Mouse (Mus musculus): Measurements from ENCODE around the gene Sept1. TPM values are rescaled to one million over a fixed set of nuclear protein-coding genes. Genes with fewer than 3 reads are reported as not detected.

Gene Sept1
- total RNA-seq (2023) = 1 to 10 TPM; 5.4 to 5.5 TPM

DNA sequence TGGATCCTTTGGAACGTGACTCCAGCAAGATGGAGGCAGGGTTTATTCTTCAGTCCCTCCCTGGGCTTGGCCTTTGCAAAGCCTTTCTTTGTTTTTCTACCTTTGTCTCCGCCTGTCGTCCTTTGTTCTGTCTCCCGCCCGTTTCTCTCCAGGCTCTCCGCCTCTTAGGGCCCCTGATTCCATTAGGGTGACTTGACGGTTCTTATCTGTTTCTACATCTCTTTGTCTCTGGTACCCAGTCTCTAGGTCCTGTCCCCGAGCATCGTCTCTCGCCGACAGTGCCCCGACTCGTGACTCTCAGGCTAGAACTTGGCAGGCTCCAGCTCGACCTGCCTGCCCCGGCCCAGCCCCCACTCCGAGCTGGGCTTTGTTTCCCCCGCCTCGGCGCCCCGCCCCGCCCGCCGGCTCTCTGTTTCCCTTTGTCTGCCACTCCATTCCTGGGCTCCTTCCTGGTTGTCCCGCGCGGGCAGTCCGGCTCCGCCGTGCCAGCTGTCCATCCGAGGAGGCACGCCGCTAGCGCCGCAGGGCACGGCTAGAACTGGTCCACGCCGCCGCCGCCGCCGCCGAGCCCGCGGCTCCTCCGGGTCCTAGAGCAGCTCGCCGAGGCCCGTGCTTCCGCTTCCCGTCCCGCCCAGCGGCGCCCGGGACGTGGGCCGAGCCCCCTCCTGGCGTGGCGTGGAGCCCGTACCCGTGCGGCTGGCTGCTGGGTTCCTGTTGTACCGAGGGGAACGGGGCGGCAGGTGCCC lies at the start of gene Sept1, which contains the start of gene Zfp553:
Gene Sept1, minus strand, starts transcription at position 509 of the 746 bp plus-strand sequence.
Gene Zfp553, plus strand, starts transcription at position 440 of the 746 bp plus-strand sequence.

DNA sequence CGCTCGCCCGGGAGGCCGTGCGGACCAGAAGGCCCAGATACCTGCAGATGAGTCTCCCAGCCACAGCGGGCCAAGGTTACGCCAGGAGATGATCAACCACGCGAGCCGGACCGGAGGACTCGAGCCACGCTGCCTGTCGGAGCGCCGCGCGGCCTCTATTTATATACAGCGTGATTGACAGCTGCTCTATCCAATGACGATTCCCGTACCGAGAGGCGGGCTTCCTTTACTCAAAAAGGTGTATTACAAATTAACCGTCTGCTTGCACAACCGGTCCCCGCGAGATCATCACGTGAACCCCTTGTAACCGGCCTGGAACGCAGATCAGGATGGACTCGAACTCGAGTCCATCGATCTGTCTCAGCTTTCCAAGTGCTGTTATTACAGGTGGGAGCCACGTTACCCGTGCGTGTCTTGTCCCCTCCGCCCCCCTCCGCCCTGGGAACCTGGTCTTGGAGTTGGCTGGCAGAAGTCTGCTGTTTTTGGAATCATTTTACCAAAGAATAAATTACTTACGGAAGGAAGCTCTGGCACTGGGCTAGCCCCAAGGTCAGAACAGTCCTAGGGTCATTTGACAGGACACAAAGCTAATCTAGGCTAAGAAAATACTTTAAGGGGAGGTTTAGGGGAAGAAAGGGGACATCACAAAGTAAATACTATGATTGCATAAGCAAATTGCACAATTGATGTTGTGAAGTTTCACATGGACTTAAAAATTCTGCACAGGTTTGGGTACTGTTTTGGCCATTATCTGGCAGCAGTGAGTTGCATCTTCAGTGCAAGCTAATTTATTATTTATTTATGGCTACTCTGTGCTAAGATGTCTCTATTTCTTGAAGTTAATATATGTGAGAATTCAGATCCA lies 41.2 kb upstream of the Sept1 start, which contains the start of gene Sephs2:
Gene Sephs2, minus strand, starts transcription at position 131 of the 865 bp plus-strand sequence.

DNA sequence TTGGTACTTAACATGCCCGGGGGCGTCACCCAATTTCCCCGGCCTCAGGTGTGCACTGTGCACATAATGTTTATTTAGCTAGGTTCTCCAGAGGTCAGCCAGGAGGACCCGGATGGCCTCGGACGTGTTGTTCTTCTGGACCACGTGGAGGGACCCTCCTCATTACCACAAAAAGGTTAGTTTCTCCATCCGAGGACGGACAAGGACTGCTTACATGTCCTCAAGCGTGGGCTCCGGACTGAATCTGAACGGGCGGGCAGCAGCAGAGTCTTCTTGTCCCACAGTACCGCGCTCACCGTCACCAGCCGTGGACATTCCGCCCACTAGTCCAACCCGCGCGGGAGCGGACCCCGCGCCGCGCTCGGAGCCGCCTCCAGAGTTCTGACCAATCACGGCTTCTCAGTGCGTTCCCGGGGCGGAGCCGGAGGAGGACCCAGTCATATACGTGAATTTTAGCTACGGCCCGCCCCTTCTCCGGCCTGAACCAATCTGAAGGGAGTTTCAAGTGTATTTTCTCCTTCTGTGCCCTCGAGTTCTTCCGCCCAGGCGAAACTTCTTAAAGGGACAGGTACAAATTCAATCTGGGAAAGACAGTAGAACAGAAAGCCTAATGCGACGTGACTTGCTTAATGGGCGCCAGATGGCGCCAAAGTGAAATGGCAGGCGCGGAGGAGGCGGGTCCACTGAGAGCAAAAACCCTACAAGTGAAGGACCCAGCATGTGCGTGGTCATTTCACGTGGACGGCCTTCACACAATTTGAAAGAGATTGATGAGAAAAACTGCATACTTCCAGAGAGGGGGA lies 27.6 kb upstream of the Sept1 start, which contains the start of gene Dctpp1:
Gene Dctpp1, minus strand, starts transcription at position 401 of the 803 bp plus-strand sequence.

DNA sequence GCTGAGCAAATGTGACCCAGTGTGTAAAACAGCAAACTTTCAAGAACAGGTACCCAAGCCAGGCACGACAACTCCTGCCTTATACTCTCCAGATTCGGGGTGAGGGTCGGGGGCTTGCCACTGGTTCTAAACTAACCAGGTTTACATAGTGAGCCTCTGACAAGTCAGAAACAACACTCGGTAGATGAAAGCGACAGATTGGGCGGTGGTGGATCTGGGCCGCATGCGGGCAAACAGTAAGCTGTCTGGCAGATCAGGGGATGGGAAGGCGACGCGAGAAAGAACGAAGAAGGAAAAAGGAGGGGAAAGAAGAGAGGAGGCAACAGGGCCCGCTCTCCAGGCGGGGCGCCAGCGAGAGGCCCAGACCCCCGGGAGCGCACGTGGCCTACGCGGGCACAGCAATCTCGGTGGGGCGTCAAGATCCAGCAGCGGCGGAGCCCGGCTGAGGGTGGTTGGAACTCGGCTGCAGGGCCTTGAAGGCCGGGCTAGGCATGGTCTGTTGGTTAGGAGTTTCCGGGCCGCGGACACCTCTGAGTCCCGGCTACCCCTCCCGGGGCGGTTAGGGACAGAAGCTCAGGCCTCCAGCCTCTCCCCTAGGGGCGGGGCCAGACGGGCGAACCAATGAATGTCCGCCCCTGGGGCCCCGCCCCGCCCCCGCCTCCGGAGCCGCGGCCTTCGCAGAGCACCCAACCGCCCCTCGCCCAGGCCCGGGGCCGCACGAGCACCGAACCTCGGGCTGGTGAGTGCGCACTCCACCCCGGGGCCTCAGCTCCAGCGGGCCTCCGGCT lies 11.1 kb upstream of the Sept1 start, which contains the start of gene Zfp771:
Gene Zfp771, plus strand, starts transcription at position 405 of the 788 bp plus-strand sequence.

DNA sequence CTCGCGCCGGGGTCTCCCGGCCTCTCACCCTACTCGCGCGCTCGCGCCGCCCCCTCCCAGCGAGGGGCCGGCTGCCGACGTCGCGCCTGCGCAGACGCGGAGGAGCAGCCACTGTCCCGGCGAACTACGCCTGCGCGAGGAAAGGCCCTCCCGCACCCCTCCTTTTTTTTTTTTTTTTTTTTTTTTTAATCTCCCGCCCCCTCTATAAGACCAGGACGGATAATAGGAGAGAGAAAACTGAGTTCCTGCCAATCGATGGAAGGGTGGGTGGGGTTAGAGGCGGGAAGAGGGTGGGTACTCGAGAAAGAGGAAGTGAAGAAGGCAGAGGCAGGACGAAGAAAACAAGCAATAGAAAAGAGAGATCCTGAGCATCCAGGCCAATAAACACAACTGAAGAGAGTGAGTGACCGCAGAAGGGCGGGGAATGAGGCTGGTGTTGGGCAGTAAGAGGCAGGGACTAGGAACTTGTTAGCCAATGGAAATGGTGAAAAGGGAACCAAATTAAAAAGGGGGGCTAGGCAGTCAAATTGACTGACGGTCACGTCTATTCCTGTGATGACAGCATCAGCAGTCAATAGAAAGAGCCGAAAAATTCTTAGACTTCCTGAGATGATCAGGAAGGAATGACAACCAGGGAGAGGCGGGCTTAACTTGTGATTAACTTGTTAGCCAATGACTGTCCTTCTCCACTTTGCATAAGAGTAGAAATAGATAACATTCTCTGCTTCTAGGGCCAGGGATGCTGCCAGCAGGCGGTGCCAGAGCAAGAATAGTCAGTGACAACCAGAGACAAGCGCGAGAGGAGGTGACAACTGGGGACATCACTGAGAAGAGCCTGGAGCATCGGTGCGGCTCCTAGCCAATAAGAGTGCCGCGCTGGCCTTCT lies 24.1 kb downstream of the Sept1 start, which contains the start of gene Mylpf:
Gene Mylpf, plus strand, starts transcription at position 338 of the 886 bp plus-strand sequence.

DNA sequence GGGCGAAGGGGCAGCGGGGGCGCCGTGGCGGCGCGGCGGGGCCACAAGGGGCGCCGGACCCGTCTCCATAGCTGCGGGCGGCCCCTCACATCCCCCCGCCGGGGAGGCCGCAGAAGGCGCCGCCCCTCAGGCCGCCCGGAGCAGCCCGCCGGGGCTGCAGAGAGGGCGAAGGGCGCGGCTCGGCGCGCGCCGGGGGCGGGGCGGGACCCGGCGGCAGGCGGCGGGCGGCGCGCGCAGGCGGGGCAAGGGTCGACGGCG lies 24.7 kb downstream of the Sept1 start, which contains the start of gene Tbc1d10b:
Gene Tbc1d10b, minus strand, starts transcription at position 174 of the 258 bp plus-strand sequence.

DNA sequence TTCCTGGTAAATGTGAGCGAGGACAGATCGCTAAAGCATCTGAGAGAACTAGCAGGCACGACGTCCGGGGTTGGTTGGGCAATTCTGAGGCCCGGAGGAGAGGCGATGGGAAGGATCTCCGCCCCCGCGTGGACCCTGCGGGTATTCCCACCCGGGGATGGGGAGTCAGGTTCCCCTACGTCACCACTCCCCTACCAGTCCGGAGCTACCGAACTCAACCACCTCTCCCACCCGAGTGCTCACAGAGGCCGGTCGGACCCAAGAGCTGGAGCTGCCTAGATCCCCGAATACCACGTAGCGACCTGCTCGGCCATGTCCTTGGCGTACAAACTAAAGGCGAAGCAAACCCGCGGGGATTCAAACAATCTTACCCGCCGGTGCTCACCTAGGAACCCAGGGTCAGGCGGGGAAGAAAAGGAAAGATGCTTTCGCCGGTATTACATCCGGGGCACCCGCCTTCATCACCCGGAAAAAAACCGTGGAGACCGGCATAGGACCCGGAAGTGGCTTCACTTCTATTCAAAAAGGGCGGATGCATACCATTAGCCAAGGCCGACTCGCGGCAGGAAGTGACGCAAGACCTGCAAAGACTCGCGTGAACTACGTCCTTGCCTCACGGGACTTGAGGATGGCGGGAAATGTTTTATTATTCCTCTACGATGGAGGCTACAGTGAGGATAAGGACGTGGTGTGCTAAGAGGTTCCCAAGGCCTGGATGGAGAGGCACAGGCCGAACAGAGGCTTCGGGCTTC lies 37.2 kb downstream of the Sept1 start, which contains the start of gene Cd2bp2:
Gene Cd2bp2, minus strand, starts transcription at position 507 of the 752 bp plus-strand sequence.

Other genes starting within 250 kb of the Sept1 start
- 100 to 1,000 TPM; 116 to 123 TPM for gene Mvp, start 218.5 kb downstream of the Sept1 start, total RNA-seq (2023)
- gene Pagr1b, start 216.6 kb downstream of the Sept1 start, total RNA-seq (2023) = 1 to 10 TPM in 1 of 2 experiments, not detected in 1; 9.0 TPM
- gene Pagr1a, start 215.8 kb downstream of the Sept1 start, total RNA-seq (2023) = 10 to 100 TPM in 1 of 2 experiments, 1 to 10 TPM in 1; 2.2 to 14.5 TPM
- gene Gm42742, start 212.0 kb downstream of the Sept1 start, total RNA-seq (2023) = 10 to 100 TPM; 29.0 to 34.8 TPM
- gene Prrt2, start 211.9 kb downstream of the Sept1 start, total RNA-seq (2023) = 1 to 10 TPM; 1.3 TPM
- 100 to 1,000 TPM; 166 to 172 TPM for gene Maz, start 206.1 kb downstream of the Sept1 start, total RNA-seq (2023)
- gene Kif22, start 190.7 kb downstream of the Sept1 start, total RNA-seq (2023) = 1 to 10 TPM; 1.7 to 2.3 TPM
- under 1 TPM in 1 of 2 experiments, not detected in 1; 0.85 TPM for gene Zg16, start 145.8 kb downstream of the Sept1 start, total RNA-seq (2023)
- gene AI467606, start 141.8 kb downstream of the Sept1 start, total RNA-seq (2023) = 10 to 100 TPM; 64.8 to 66.9 TPM
- gene Qprt, start 110.9 kb downstream of the Sept1 start, total RNA-seq (2023) = 10 to 100 TPM; 10.5 to 12.1 TPM
- gene Spn, start 95.3 kb downstream of the Sept1 start, total RNA-seq (2023) = 100 to 1,000 TPM; 289 to 346 TPM
- gene Cd2bp2, start 37.1 kb downstream of the Sept1 start, total RNA-seq (2023) = 10 to 100 TPM; 52.2 to 60.9 TPM
- 100 to 1,000 TPM in 1 of 2 experiments, 10 to 100 TPM in 1; 94.8 to 106 TPM for gene Tbc1d10b, start 24.7 kb downstream of the Sept1 start, total RNA-seq (2023)
- gene Mylpf, start 24.2 kb downstream of the Sept1 start, total RNA-seq (2023) = not detected
- gene Zfp553, start 69 bp downstream of the Sept1 start, total RNA-seq (2023) = 1 to 10 TPM; 4.5 TPM
- 1 to 10 TPM; 7.0 to 8.8 TPM for gene Zfp771, start 11.1 kb upstream of the Sept1 start, total RNA-seq (2023)
- 10 to 100 TPM; 15.2 to 17.6 TPM for gene Dctpp1, start 27.6 kb upstream of the Sept1 start, total RNA-seq (2023)
- gene Sephs2, start 40.9 kb upstream of the Sept1 start, total RNA-seq (2023) = 10 to 100 TPM; 66.0 to 73.4 TPM
- 100 to 1,000 TPM; 900 to 916 TPM for gene Itgal, start 63.1 kb upstream of the Sept1 start, total RNA-seq (2023)
- gene Zfp768, start 112.5 kb upstream of the Sept1 start, total RNA-seq (2023) = 1 to 10 TPM; 6.1 to 7.0 TPM
- 1 to 10 TPM; 8.8 to 9.0 TPM for gene Zfp747, start 142.9 kb upstream of the Sept1 start, total RNA-seq (2023)
- 1 to 10 TPM; 2.4 TPM for gene 9130019O22Rik, start 154.0 kb upstream of the Sept1 start, total RNA-seq (2023)
- gene E430018J23Rik, start 160.5 kb upstream of the Sept1 start, total RNA-seq (2023) = 1 to 10 TPM; 1.7 to 2.9 TPM
- 1 to 10 TPM; 5.4 to 6.3 TPM for gene Zfp764, start 173.7 kb upstream of the Sept1 start, total RNA-seq (2023)
- gene Zfp688, start 188.9 kb upstream of the Sept1 start, total RNA-seq (2023) = 10 to 100 TPM in 1 of 2 experiments, 1 to 10 TPM in 1; 7.4 to 15.1 TPM
- gene Zfp689, start 216.0 kb upstream of the Sept1 start, total RNA-seq (2023) = 1 to 10 TPM; 2.3 to 3.3 TPM
- gene Prr14, start 226.5 kb upstream of the Sept1 start, total RNA-seq (2023) = 100 to 1,000 TPM; 125 to 128 TPM
- 100 to 1,000 TPM; 278 to 299 TPM for gene Fbrs, start 246.1 kb upstream of the Sept1 start, total RNA-seq (2023)